8 mouse cellular contexts compared by ENCODE assay signal in the genomic region with DNA sequence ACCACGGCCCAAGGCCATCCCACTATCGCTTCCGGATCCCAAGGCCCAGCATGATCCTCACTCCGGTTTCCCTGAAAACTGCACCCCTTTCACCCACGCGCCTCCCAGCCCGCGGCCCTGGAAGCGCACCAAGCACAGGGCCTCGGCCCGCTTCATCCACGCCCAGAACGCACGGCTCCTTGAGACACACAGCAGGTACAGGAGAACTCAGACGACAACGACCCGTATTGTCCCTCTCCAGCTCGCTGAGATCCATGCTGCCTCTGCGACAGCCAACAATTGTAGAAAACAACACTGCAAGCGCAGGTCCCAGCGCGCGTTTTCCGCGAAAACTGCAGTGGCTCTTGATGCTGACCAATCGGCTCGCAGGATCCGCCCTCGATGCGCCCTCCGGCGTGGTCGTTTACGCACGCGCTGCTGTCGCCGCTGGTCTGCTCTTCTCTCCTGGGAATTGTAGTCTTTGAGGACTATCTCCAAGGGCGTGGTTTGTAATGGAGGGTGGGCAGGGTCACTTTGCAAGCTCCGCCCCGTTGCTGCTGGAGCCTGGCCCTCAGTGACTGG. TPM values are rescaled to one million over a fixed set of nuclear protein-coding genes. Genes with fewer than 3 reads are reported as not detected.
DNase-seq lines count a peak whose midpoint lies in the region; ATAC-seq and TF ChIP-seq lines count a peak whose summit lies in the region.

No protein-coding gene starts in this region.

- peak; percentile 93 for DNase-seq in c-Kit-negative CD71-positive TER-119-positive erythroid progenitor cells, embryonic 14.5 days (ENCODE audit: low read depth, low spot score)
- peak; percentile 92 for DNase-seq in fat pad, adult 2 months (ENCODE audit: extremely low read depth, low read depth, low spot score)
- peak; percentile 99 for DNase-seq in kidney, postnatal 0 days (ENCODE audit: low spot score)
- DNase-seq in liver, embryonic 13.5 days = peak; percentile 96
- DNase-seq in neural tube, embryonic 10.5 days (ENCODE audit: extremely low spot score, low spot score) = peak; percentile 91

- H3K27ac ChIP-seq in heart, embryonic 13.5 days (replicated peaks) = peak overlapping the region; percentile 82
- H3K27ac ChIP-seq in kidney, postnatal 0 days = peak overlapping the region; percentile 83
- peak overlapping the region; percentile 99 for H3K27ac ChIP-seq in liver, embryonic 13.5 days
- H3K27ac ChIP-seq in testis, adult 2 months (ENCODE audit: control insufficient read depth, insufficient read depth, low read depth, low read length) = peak overlapping the region; percentile 32

- H3K36me3 ChIP-seq in E14TG2a.4 (ENCODE audit: insufficient read depth, low read length) = peaks cover 44% of the 10 kb centered on the region
- H3K36me3 ChIP-seq in heart, embryonic 13.5 days = peaks cover 20% of the 10 kb centered on the region
- H3K36me3 ChIP-seq in kidney, postnatal 0 days (ENCODE audit: insufficient read depth, low read length) = 0 out of 2 replicates have a peak, but pooled peaks cover 5% of the 10 kb centered on the region
- H3K36me3 ChIP-seq in liver, embryonic 13.5 days = peaks cover 40% of the 10 kb centered on the region
- H3K36me3 ChIP-seq in testis, adult 2 months (ENCODE audit: control insufficient read depth, insufficient read depth, low read length) = peaks cover 2% of the 10 kb centered on the region; the same call in 1 of the 2 replicates

- no peaks in the 10 kb centered on the region for H3K9me3 ChIP-seq in E14TG2a.4 (ENCODE audit: low read length)
- no peaks in the 10 kb centered on the region for H3K9me3 ChIP-seq in heart, embryonic 13.5 days
- H3K9me3 ChIP-seq in kidney, postnatal 0 days (replicated peaks; ENCODE audit: low read length) = no peaks in the 10 kb centered on the region
- no peaks in the 10 kb centered on the region for H3K9me3 ChIP-seq in liver, embryonic 13.5 days (replicated peaks)

- H3K9ac ChIP-seq in heart, embryonic 13.5 days = peak overlapping the region; percentile 87
- peak overlapping the region; percentile 65 for H3K9ac ChIP-seq in kidney, postnatal 0 days (ENCODE audit: low read depth, low read length)
- peak overlapping the region; percentile 96 for H3K9ac ChIP-seq in liver, embryonic 13.5 days

- H3K27me3 ChIP-seq in E14TG2a.4 (ENCODE audit: insufficient read depth, low read length) = no peaks in the 10 kb centered on the region
- H3K27me3 ChIP-seq in heart, embryonic 13.5 days (replicated peaks) = no peaks in the 10 kb centered on the region
- no peaks in the 10 kb centered on the region for H3K27me3 ChIP-seq in kidney, postnatal 0 days (ENCODE audit: insufficient read depth, low read length)
- H3K27me3 ChIP-seq in liver, embryonic 13.5 days = no peaks in the 10 kb centered on the region
- H3K27me3 ChIP-seq in testis, adult 2 months (ENCODE audit: control insufficient read depth, insufficient read depth, low read length) = no peaks in the 10 kb centered on the region

- peak; percentile 79 for ATAC-seq in heart, embryonic 13.5 days (ENCODE audit: extremely low read depth, insufficient number of reproducible peaks, low FRiP score, low TSS enrichment)
- peak; percentile 86 for ATAC-seq in kidney, postnatal 0 days (replicated peaks; ENCODE audit: low FRiP score, low read depth)
- ATAC-seq in liver, embryonic 13.5 days (ENCODE audit: low read depth) = peak; percentile 76

- no peak for TF ChIP-seq CTCF in E14TG2a.4 (conservative IDR thresholded peaks at IDR 0.05; ENCODE audit: low read length)
- TF ChIP-seq CTCF in kidney, postnatal 0 days (IDR thresholded peaks at IDR 0.05; ENCODE audit: low read depth) = no peak
- no peak for TF ChIP-seq CTCF in testis, adult 2 months (IDR thresholded peaks at IDR 0.05; ENCODE audit: control insufficient read depth, insufficient read depth, insufficient replicate concordance, low read depth, low read length)

- peak overlapping the region; percentile 92 for H3K4me3 ChIP-seq in E14TG2a.4 (replicated peaks; ENCODE audit: low read length)
- peak overlapping the region; percentile 76 for H3K4me3 ChIP-seq in heart, embryonic 13.5 days
- peak overlapping the region; percentile 56 for H3K4me3 ChIP-seq in kidney, postnatal 0 days (replicated peaks; ENCODE audit: low read depth, low read length)
- peak overlapping the region; percentile 82 for H3K4me3 ChIP-seq in liver, embryonic 13.5 days (replicated peaks)
- peak overlapping the region; percentile 92 for H3K4me3 ChIP-seq in testis, adult 2 months (ENCODE audit: control insufficient read depth, low read depth, low read length)

- peaks cover 45% of the 10 kb centered on the region for H3K4me1 ChIP-seq in E14TG2a.4 (replicated peaks; ENCODE audit: low read depth, low read length)
- H3K4me1 ChIP-seq in heart, embryonic 13.5 days = peaks cover 41% of the 10 kb centered on the region
- peaks cover 30% of the 10 kb centered on the region for H3K4me1 ChIP-seq in kidney, postnatal 0 days (replicated peaks; ENCODE audit: insufficient read depth, low read length)
- peaks cover 59% of the 10 kb centered on the region for H3K4me1 ChIP-seq in liver, embryonic 13.5 days (replicated peaks)
- H3K4me1 ChIP-seq in testis, adult 2 months (ENCODE audit: control insufficient read depth, insufficient read depth, low read length) = peaks cover 38% of the 10 kb centered on the region

- peak overlapping the region; percentile 99 for H3K4me2 ChIP-seq in heart, embryonic 13.5 days
- peak overlapping the region; percentile 93 for H3K4me2 ChIP-seq in kidney, postnatal 0 days (ENCODE audit: low read length)
- H3K4me2 ChIP-seq in liver, embryonic 13.5 days = peak overlapping the region; percentile 99

- under 1% methylated on average over 41 of the region's 41 CpGs for WGBS in heart, embryonic 13.5 days
- WGBS in kidney, postnatal 0 days = 1% methylated on average over 41 of the region's 41 CpGs
- under 1% methylated on average over 41 of the region's 41 CpGs for WGBS in liver, embryonic 13.5 days (ENCODE audit: insufficient replicate concordance)

- peak; percentile 65 for TF ChIP-seq POLR2A in testis, adult 2 months (IDR thresholded peaks at IDR 0.05; ENCODE audit: control insufficient read depth, low read depth, low read length)

RNA-seq across cellular contexts. Expression of a gene that starts 3.4 kb away (rescaled TPM):
- not detected in 2 replicates for polyA plus RNA-seq in heart, embryonic 13.5 days (2015; fragmentation: Nextera tagmentation; extraction: Ambion mirVana)
- not detected in 2 replicates for polyA plus RNA-seq in kidney, postnatal 0 days (2015; fragmentation: Nextera tagmentation; extraction: Ambion mirVana)
- not detected in 2 replicates for polyA plus RNA-seq in liver, embryonic 13.5 days (2015; fragmentation: Nextera tagmentation; extraction: Ambion mirVana)
- polyA plus RNA-seq in testis, adult 2 months (2012; rRNA removed) = 477 and 542 TPM in 2 replicates

RNA-seq across cellular contexts. Expression of a gene that starts 3.6 kb away (rescaled TPM):
- polyA plus RNA-seq in heart, embryonic 13.5 days (2015; fragmentation: Nextera tagmentation; extraction: Ambion mirVana) = 733 and 747 TPM in 2 replicates
- polyA plus RNA-seq in kidney, postnatal 0 days (2015; fragmentation: Nextera tagmentation; extraction: Ambion mirVana) = 729 and 747 TPM in 2 replicates
- polyA plus RNA-seq in liver, embryonic 13.5 days (2015; fragmentation: Nextera tagmentation; extraction: Ambion mirVana) = 1,982 and 2,114 TPM in 2 replicates
- polyA plus RNA-seq in testis, adult 2 months (2012; rRNA removed) = 59.6 and 68.5 TPM in 2 replicates

RNA-seq across cellular contexts. Expression of a gene that starts 3.8 kb away (rescaled TPM):
- polyA plus RNA-seq in heart, embryonic 13.5 days (2015; fragmentation: Nextera tagmentation; extraction: Ambion mirVana) = 82.8 and 83.4 TPM in 2 replicates
- polyA plus RNA-seq in kidney, postnatal 0 days (2015; fragmentation: Nextera tagmentation; extraction: Ambion mirVana) = 101 and 103 TPM in 2 replicates
- polyA plus RNA-seq in liver, embryonic 13.5 days (2015; fragmentation: Nextera tagmentation; extraction: Ambion mirVana) = 130 TPM in 2 replicates
- 1,424 and 1,585 TPM in 2 replicates for polyA plus RNA-seq in testis, adult 2 months (2012; rRNA removed)

RNA-seq across cellular contexts. Expression of a gene that starts 12.7 kb away (rescaled TPM):
- polyA plus RNA-seq in heart, embryonic 13.5 days (2015; fragmentation: Nextera tagmentation; extraction: Ambion mirVana) = 12.8 and 12.9 TPM in 2 replicates
- 22.7 and 27.7 TPM in 2 replicates for polyA plus RNA-seq in kidney, postnatal 0 days (2015; fragmentation: Nextera tagmentation; extraction: Ambion mirVana)
- polyA plus RNA-seq in liver, embryonic 13.5 days (2015; fragmentation: Nextera tagmentation; extraction: Ambion mirVana) = 12.2 and 15.3 TPM in 2 replicates
- 5.7 and 9.3 TPM in 2 replicates for polyA plus RNA-seq in testis, adult 2 months (2012; rRNA removed)

RNA-seq across cellular contexts. Expression of a gene that starts 19.0 kb away (rescaled TPM):
- polyA plus RNA-seq in heart, embryonic 13.5 days (2015; fragmentation: Nextera tagmentation; extraction: Ambion mirVana) = 0.17 and 0.32 TPM in 2 replicates
- 0.09 TPM in 1 of 2 replicates, not detected in the other for polyA plus RNA-seq in kidney, postnatal 0 days (2015; fragmentation: Nextera tagmentation; extraction: Ambion mirVana)
- 0.33 and 0.56 TPM in 2 replicates for polyA plus RNA-seq in liver, embryonic 13.5 days (2015; fragmentation: Nextera tagmentation; extraction: Ambion mirVana)
- polyA plus RNA-seq in testis, adult 2 months (2012; rRNA removed) = 0.30 and 0.32 TPM in 2 replicates

Comparison
In these comparisons a context has a peak if more than half of its experiments do, and no peak if none do; other contexts are left out.
1. Peak in every context shown above with its lines: DNase-seq, ATAC-seq, H3K4me3 ChIP-seq and H3K27ac ChIP-seq.
2. H3K27ac ChIP-seq: peak in every context shown above with its lines; median percentile 99 in liver, embryonic 13.5 days; 83 in kidney, postnatal 0 days; 82 in heart, embryonic 13.5 days; 32 in testis, adult 2 months.
3. RNA of a gene that starts 3.4 kb away (polyA plus RNA-seq): 477 to 542 TPM in testis, adult 2 months; not detected in heart, embryonic 13.5 days, not detected in kidney, postnatal 0 days and not detected in liver, embryonic 13.5 days; every median in the first group is over 100 times any median in the second.
4. RNA of a gene that starts 3.6 kb away (polyA plus RNA-seq): 1,982 to 2,114 TPM in liver, embryonic 13.5 days, 733 to 747 TPM in heart, embryonic 13.5 days and 729 to 747 TPM in kidney, postnatal 0 days; 59.6 to 68.5 TPM in testis, adult 2 months; every median in the first group is over 10 times any median in the second.
5. RNA of a gene that starts 3.8 kb away (polyA plus RNA-seq): 1,424 to 1,585 TPM in testis, adult 2 months; 130 TPM in liver, embryonic 13.5 days, 101 to 103 TPM in kidney, postnatal 0 days and 82.8 to 83.4 TPM in heart, embryonic 13.5 days; every median in the first group is over 10 times any median in the second.